Mouse (Mus musculus): Measurements from ENCODE around the gene H3f3b. TPM values are rescaled to one million over a fixed set of nuclear protein-coding genes. Genes with fewer than 3 reads are reported as not detected.

Gene H3f3b
- polyA plus RNA-seq, 2 experiments from 2014 or later, result 1,562 to 1,754 TPM

DNA sequence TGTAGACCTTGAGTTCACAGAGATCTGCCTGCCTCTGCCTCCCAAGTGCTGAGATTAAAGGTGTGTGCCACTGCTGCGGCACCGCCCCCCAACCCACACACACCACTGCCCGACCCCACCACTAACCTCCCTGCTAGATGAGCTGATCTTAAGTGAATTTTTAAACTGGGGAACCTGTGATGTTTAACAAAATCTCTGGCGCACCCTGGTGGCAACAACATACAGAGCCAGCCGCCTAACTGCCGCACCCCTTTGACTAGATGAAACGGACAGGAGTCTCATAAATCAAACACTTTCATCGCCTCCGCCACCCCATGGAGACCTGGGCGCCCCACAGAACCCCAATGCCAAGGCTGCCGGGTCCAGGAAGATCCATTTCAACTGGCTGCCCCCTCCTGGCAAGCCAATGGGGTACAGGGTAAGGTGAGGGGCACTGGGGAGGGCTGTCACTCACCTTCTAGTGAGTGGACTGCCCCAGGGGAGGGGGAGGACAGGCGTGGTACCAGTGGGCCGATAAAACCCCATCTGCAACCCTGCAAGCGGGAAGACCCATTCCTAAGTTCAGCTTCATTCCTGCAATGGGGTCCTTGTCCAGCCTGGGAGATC is 28.1 kb downstream of the H3f3b start:
- ATAC-seq, result peak; percentile 32

DNA sequence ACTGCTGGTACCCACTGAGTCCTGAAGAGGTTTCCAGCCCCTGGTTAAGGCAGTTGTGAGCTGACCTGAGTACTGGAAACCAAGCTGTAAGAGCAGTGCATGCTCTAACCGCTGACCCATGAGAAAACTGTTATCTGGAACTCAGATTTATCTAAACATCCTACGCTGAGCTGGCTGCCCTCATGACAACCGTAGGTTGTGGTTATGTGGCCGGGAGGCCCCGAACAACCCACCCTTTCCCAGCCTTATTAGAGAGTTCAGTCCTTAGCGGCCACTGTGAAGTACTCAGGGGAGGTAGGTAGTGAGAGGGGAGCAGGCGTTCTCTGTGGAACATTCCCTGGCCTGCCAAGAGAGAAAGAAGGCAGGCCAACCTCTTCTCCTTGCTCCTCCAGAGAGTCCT is 28.7 kb downstream of the H3f3b start:
- no peak for ATAC-seq

DNA sequence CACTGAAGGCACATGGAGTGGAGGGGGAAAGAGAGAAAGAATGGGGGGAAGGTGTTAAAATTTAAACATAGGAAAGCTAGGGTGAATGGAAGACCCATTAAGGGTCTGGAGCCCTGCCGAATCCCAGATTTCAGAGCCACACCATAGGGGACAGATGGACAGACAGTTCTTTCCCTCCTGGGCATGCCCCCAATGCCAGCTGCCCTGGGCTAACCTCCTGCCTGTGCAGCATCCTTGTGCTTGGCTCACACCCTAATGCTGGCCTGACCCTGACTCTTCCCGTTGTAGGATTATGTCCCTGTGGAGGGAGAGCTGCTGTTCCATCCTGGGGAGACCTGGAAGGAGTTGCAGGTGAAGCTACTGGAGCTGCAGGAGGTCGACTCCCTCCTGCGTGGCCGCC is 30.1 kb downstream of the H3f3b start:
- no peak for ATAC-seq

DNA sequence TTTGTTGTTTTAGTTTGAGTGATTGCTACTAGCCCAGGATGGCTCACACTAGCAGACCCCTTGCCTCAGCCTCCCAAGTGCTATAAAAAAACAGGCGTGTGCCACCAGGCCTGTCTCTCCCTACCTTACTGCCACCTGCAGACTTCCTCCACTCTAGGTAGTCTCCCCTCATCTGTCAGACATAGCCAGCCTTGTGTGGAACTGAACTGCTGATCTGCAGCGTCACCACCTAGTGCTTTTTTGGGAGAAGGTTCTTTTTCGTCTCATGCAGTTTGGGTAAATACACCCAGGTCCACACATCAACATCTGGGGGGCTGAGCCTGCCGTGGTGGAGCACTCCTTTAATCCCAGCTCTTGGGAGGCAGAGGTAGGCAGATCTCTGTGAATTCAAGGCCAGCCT is 30.7 kb downstream of the H3f3b start:
- no peak for ATAC-seq

DNA sequence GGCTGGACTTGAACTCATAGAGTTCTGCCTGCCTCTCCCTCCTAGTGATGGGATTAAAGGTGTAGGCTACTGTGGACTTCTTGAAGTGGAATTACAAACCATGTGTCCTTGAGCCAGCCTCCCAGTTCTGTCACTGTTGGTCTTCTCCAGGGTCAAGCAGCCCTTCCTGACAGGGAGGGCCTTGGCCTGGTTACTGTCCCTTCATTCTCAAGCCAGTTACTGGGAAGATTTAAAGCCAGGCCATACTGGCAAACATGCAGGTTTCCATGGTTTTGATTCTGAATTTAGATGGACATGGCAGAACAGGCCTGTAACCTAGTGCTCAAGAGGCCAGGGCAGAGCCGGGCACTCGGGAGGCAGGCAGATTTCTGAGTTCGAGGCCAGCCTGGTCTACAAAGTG is 32.5 kb downstream of the H3f3b start:
- no peak for ATAC-seq

DNA sequence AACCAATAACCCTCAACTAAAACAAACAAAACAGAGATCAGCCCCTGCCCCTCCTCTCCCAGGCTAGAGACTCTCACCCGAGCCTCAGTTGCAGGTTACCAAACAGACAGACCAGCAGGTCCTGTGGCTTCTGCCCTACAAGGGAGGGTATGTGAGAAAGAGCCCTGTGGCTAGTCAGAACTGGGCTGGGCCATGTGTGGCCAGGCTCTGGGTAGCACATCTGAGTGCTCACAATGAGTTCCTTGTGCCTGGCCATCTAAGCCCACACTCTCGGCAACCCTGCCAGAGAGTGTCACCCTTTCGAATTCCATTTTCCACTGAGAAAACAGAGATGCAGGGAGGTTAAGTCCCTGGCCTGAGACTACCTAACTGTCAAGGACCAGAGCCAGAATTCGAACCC is 35.7 kb downstream of the H3f3b start:
- ATAC-seq, result no peak

DNA sequence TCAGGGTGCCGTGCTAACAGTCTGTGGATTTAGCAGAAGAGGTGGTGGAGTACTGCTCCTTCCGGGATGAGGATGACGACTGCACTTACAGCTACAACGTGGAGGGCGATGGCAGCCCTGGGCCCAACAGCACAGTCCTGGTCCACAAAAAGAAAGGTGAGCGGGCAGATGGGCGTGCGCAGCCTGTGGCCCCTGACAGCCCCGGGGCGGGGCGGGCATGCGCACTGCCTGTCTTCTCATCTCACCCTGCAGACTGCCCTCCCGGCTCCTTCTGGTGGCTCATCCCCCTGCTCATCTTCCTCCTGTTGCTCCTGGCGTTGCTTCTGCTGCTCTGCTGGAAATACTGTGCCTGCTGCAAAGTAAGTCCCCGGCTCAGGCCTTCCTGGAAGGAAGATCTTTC is 38.1 kb downstream of the H3f3b start:
- ATAC-seq, result no peak

DNA sequence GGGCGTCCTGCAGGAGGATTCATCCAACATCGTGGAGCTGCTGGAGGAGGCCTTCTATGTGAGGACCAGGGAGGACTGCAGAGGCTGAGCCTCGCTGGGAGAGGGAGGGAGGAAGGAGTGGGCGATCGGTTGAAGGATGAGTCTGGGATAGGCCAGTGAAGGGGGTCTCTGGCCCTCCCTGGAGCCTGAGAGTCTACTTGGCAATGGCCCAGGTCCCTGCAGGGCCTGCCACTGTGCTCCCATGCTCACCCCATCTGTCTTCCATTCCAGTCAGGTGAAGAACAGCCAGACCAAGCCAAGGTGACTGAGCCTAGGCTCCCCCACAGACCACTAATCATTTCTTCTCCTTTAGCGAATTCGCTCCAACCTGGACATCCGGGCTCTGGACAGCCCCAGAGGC is 44.5 kb downstream of the H3f3b start:
- no peak for ATAC-seq

DNA sequence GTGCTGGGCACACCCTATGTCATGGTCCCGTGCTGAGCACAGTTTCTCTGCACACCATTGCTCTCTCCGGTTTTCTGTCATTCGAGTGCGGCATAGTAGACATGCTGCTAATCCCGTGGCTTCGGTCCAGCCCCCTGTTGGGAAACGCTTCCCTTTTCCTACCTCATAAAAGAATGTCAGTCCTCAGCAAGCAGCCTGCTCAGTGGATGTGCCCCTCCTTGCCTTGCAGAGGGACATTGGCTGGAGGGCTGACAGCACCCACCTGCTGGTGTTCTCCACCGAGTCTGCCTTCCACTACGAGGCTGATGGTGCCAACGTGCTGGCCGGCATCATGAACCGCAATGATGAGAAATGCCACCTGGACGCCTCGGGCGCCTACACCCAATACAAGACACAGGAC is 45.3 kb downstream of the H3f3b start:
- ATAC-seq, result no peak

DNA sequence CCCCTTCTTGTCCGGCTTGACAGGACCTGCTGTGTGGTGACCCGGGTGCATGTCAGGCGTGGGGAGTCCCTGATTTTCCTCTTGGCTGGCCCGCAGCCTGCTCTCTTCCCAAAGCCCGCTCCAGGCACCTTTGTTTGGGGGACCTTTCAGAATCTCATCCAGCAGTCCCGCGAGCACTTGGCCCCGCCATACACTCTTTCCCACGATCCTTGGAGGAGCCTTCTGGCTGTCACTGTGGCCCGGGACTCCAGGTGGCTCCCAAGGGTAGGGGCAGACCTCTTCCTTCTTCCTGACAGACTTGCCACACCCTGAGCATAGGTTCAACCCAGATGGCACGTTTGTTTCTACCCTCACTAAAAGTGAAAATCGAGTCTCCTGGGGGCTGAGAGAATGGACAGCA is 52.2 kb downstream of the H3f3b start:
- no peak for ATAC-seq

DNA sequence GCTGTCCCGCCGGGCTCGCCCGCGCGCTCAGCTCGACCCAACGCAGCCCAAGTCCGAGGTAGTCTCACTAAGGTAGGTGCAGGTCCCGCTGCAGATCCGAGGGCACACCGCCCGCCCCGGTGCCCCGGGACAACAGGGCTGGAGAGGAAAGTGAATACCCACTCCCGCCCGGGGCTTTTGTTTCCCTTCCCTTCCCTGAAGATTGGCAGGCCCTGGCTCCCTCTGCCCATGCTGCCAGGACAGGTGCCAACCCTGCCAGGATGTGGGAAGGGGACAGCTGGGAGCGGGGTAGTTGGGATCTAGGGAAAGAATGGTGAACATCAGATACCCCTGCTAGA is 52.7 kb downstream of the H3f3b start:
- ATAC-seq, result no peak

DNA sequence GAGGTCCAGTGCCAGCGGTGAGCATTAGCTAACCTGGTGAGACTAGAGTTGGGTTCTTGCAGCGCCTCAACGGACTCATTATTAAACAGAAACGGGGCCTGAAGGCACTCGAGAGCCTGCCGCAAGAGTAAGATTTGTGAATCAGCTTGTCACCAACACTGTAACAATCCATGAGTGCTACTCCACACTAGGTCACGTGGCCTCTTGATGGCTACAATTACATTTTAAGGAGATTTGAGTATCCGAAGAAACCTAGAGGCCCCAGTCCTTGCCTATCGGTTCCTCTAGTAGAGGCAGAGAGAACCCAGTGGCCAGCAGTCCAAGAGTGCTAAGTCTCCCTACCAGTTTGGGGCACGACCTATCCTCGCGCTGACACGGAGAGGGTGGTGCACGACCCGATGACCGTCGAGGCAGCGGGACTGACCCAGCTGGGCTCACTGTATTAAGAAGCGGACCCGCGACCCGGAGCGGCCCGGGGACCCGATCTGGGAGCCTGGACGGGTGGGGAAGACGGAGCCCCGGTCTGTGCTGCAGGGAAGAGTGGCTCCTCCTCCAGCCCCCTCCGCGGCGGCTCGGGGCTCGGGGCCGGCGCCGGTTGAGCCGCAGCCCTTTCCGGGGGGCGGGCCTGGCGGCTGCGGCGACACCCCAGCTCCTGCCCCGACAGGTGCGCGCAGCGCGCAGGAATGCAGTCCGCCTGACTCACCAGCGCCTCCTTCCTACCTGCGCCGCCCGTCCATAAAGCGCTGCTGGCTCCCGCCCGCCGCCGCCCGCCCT is 53.3 kb downstream of the H3f3b start, which contains the start of gene Itgb4:
TSS of gene Itgb4 (plus strand) at position 401 of the 774 bp plus-strand sequence.
- ATAC-seq, result peak; percentile 51

Other genes starting within 250 kb of the H3f3b start
- under 1 TPM; 0.69 to 0.85 TPM for gene Caskin2, start 214.3 kb downstream of the H3f3b start, polyA plus RNA-seq (2017; shearing (Covaris generic))
- gene Tsen54, start 213.2 kb downstream of the H3f3b start, polyA plus RNA-seq (2017; shearing (Covaris generic)), result 10 to 100 TPM; 11.0 to 16.2 TPM
- gene Llgl2, start 203.9 kb downstream of the H3f3b start, polyA plus RNA-seq (2017; shearing (Covaris generic)), result 10 to 100 TPM in 1 of 2 experiments, 1 to 10 TPM in 1; 7.9 to 11.1 TPM
- not detected for gene Myo15b, start 169.6 kb downstream of the H3f3b start, polyA plus RNA-seq (2017; shearing (Covaris generic))
- gene Smim5, start 128.0 kb downstream of the H3f3b start, polyA plus RNA-seq (2017; shearing (Covaris generic)), result 1 to 10 TPM in 1 of 2 experiments, under 1 TPM in 1; 0.94 to 1.5 TPM
- gene Smim6, start 115.9 kb downstream of the H3f3b start, polyA plus RNA-seq (2017; shearing (Covaris generic)), result 1 to 10 TPM; 1.9 to 2.8 TPM
- 10 to 100 TPM; 42.0 to 46.9 TPM for gene Sap30bp, start 94.7 kb downstream of the H3f3b start, polyA plus RNA-seq (2017; shearing (Covaris generic))
- gene Recql5, start 94.5 kb downstream of the H3f3b start, polyA plus RNA-seq (2017; shearing (Covaris generic)), result 10 to 100 TPM; 21.9 to 41.9 TPM
- not detected for gene Itgb4, start 53.3 kb downstream of the H3f3b start, polyA plus RNA-seq (2017; shearing (Covaris generic))
- 10 to 100 TPM; 13.1 to 18.4 TPM for gene Galk1, start 15.2 kb downstream of the H3f3b start, polyA plus RNA-seq (2017; shearing (Covaris generic))
- 10 to 100 TPM; 10.4 to 16.1 TPM for gene Unk, start 2.4 kb upstream of the H3f3b start, polyA plus RNA-seq (2017; shearing (Covaris generic))
- gene Unc13d, start 50.0 kb upstream of the H3f3b start, polyA plus RNA-seq (2017; shearing (Covaris generic)), result 100 to 1,000 TPM in 1 of 2 experiments, 10 to 100 TPM in 1; 73.8 to 138 TPM
- 100 to 1,000 TPM; 133 to 265 TPM for gene Wbp2, start 59.0 kb upstream of the H3f3b start, polyA plus RNA-seq (2017; shearing (Covaris generic))
- gene Trim47, start 99.2 kb upstream of the H3f3b start, polyA plus RNA-seq (2017; shearing (Covaris generic)), result not detected
- 10 to 100 TPM; 14.4 to 17.9 TPM for gene Trim65, start 103.2 kb upstream of the H3f3b start, polyA plus RNA-seq (2017; shearing (Covaris generic))
- gene Mrpl38, start 110.9 kb upstream of the H3f3b start, polyA plus RNA-seq (2017; shearing (Covaris generic)), result 10 to 100 TPM; 22.7 to 25.5 TPM
- gene Fbf1, start 140.2 kb upstream of the H3f3b start, polyA plus RNA-seq (2017; shearing (Covaris generic)), result 1 to 10 TPM; 2.8 to 5.2 TPM
- gene Ten1, start 170.9 kb upstream of the H3f3b start, polyA plus RNA-seq (2017; shearing (Covaris generic)), result 10 to 100 TPM; 44.6 to 49.5 TPM
- 10 to 100 TPM; 16.9 to 24.2 TPM for gene Acox1, start 171.1 kb upstream of the H3f3b start, polyA plus RNA-seq (2017; shearing (Covaris generic))
- gene Evpl, start 210.1 kb upstream of the H3f3b start, polyA plus RNA-seq (2017; shearing (Covaris generic)), result not detected
- gene Srp68, start 246.3 kb upstream of the H3f3b start, polyA plus RNA-seq (2017; shearing (Covaris generic)), result 10 to 100 TPM; 39.5 to 53.9 TPM

Measured in CD4-positive, CD25-positive, alpha-beta regulatory T cell, adult 4 months (primary cell).